11 mouse cellular contexts compared by ENCODE assay signal in genomic region chr1:156046688-156047087, GRCm38 (mm10). TPM values are rescaled to one million over a fixed set of nuclear protein-coding genes. Genes with fewer than 3 reads are reported as not detected.
DNase-seq lines count a peak whose midpoint lies in the region; ATAC-seq and TF ChIP-seq lines count a peak whose summit lies in the region.
"Had no signal": no experiment of that assay in that cellular context is flagged by ENCODE, and none has a peak within 500 bp of the region (broad histone marks: within the 10 kb centered on the region; RNA-seq: fewer than 3 reads in every experiment).

No protein-coding gene starts in this region.

- H3K36me3 ChIP-seq in liver, postnatal 0 days (replicated peaks; ENCODE audit: insufficient read depth, low read length), result peaks cover 75% of the 10 kb centered on the region

- no peak overlapping the region for H3K4me3 ChIP-seq in liver, postnatal 0 days (ENCODE audit: low read depth, low read length)
- H3K4me3 ChIP-seq: erythroblast, embryonic 14.5 days had no signal

- H3K4me1 ChIP-seq in liver, postnatal 0 days (ENCODE audit: insufficient read depth), result peaks cover 19% of the 10 kb centered on the region; the same call in 1 of the 2 replicates

- no peak overlapping the region for H3K4me2 ChIP-seq in liver, postnatal 0 days (ENCODE audit: low read depth, low read length)

- H3K27ac ChIP-seq in liver, postnatal 0 days (ENCODE audit: low read depth), result no peak overlapping the region

- H3K27me3 ChIP-seq in liver, postnatal 0 days (ENCODE audit: insufficient read depth, low read length), result no peaks in the 10 kb centered on the region

- no peak for TF ChIP-seq EP300 in liver, postnatal 0 days (IDR thresholded peaks at IDR 0.05; ENCODE audit: low read depth)

- no peak overlapping the region for H3K9ac ChIP-seq in liver, postnatal 0 days (replicated peaks)

- intact Hi-C loops in left cerebral cortex, postnatal 4 days (cut with DNase I), result no loop called here

- 86% methylated on average over 3 of the region's 3 CpGs for WGBS in liver, postnatal 0 days (ENCODE audit: insufficient replicate concordance)

- DNase-seq in left cerebral cortex, postnatal 4 days, result peak; percentile 47
- no peak for DNase-seq in left cerebral cortex, adult 8-10 months (ENCODE audit: low spot score in 2 of 2)
- peak; percentile 53 for DNase-seq in cerebellum, adult 11-12 months
- DNase-seq in gastrocnemius, adult 8-10 months (ENCODE audit: low spot score in 2 of 2), result peak; percentile 49 to 63
- peak; percentile 33 to 63 for DNase-seq in kidney, postnatal 4 days
- no peak for DNase-seq in liver, postnatal 0 days
- no peak for DNase-seq in B cell, adult 2 months
- no peak for DNase-seq in spleen, postnatal 14 days (ENCODE audit: low spot score in 2 of 2)
- DNase-seq: heart, postnatal 36 days; liver had no signal

- no peaks in the 10 kb centered on the region for H3K9me3 ChIP-seq in liver, postnatal 0 days (ENCODE audit: low read length)

- no peak for TF ChIP-seq CTCF in liver, postnatal 0 days (IDR thresholded peaks at IDR 0.05; ENCODE audit: low read depth)

- ATAC-seq in liver, postnatal 0 days, result no peak

RNA-seq across cellular contexts. Expression of gene Tor1aip1, which starts 10.4 kb away (rescaled TPM):
- 10 to 100 TPM; 17.4 to 20.6 TPM for total RNA-seq in left cerebral cortex, postnatal 4 days (2021)
- 10 to 100 TPM; 31.6 to 35.0 (median 34.9) TPM for total RNA-seq in left cerebral cortex, adult 8-10 months (2022)
- 100 to 1,000 TPM; 120 to 141 (median 125) TPM for total RNA-seq in gastrocnemius, adult 8-10 months (2022)
- 29.1 and 29.2 TPM in 2 replicates for polyA plus RNA-seq in liver, postnatal 0 days (2015; fragmentation: Nextera tagmentation; extraction: Ambion mirVana)

RNA-seq across cellular contexts. Expression of gene Tor1aip2, which starts 11.5 kb away (rescaled TPM):
- 10 to 100 TPM; 51.4 to 54.7 TPM for total RNA-seq in left cerebral cortex, postnatal 4 days (2021)
- total RNA-seq in left cerebral cortex, adult 8-10 months (2022), result 10 to 100 TPM; 42.4 to 47.1 (median 46.4) TPM
- total RNA-seq in gastrocnemius, adult 8-10 months (2022), result 10 to 100 TPM; 50.3 to 57.4 (median 55.3) TPM
- 43.7 and 45.3 TPM in 2 replicates for polyA plus RNA-seq in liver, postnatal 0 days (2015; fragmentation: Nextera tagmentation; extraction: Ambion mirVana)

Comparison
In these comparisons a context has a peak if more than half of its experiments do, and no peak if none do; other contexts are left out.
1. DNase-seq: peak in left cerebral cortex, postnatal 4 days (single experiment), cerebellum, adult 11-12 months (single experiment), gastrocnemius, adult 8-10 months (2 of 2) and kidney, postnatal 4 days (2 of 2); none in left cerebral cortex, adult 8-10 months (0 of 2), liver, postnatal 0 days (single experiment), B cell, adult 2 months (0 of 2) and spleen, postnatal 14 days (0 of 2).